Comparison of ENCODE assay signal across 1 mouse cellular context in the genomic region with DNA sequence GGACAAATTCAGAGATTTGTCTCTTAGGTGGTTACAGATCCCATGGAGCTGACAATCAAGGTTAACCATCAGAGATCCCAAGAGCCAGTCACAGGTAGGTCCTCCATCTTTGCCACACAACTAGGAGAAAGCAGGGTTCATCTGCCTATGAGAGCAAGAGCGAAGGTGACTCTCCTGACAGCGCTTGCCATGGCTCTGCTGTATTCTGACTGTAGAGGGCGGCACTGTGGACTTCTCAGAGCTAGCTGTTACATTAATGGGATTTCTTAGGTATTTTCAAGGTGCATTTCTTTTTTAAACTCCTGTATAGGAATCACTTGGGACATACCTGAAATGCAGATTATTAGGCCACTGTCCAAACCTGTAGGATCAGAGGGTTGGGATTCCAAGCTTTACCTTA.
TF ChIP-seq lines count a peak whose summit lies in the region.

No protein-coding gene starts in this region.

TF ChIP-seq in CH12.LX, 34 proteins besides CTCF, POLR2A, EP300 and RAD21:
- TF ChIP-seq SMC3 (IDR thresholded peaks at IDR 0.05; ENCODE audit: low read depth, low read length) (peak; percentile 36), ZMIZ1 (IDR thresholded peaks at IDR 0.05; ENCODE audit: low read depth, low read length) (no peak)
